Mouse (Mus musculus) hindbrain, embryonic 12.5 days (tissue): ENCODE measurements around the gene Prpf38b. TPM values are rescaled to one million over a fixed set of nuclear protein-coding genes. Genes with fewer than 3 reads are reported as not detected.

ENCODE experiments used
- ATAC-seq: fragments of 200-750 bp; cut with Nextera tagmentation; 2 replicates; pipeline ENCODE4 v1.8.0; 2017; ENCODE audit warnings: moderate TSS enrichment; ENCODE audit not compliant: low FRiP score
- H3K27ac ChIP-seq: fragments of 300-500 bp; sonication (generic); 2 replicates; pipeline ENCODE4 v1.5.1; 2016; ENCODE audit warnings: mild to moderate bottlenecking
- H3K27me3 ChIP-seq: fragments of 300-500 bp; sonication (generic); 2 replicates; pipeline ENCODE4 v1.6.1; 2016; ENCODE audit warnings: mild to moderate bottlenecking
- H3K36me3 ChIP-seq: fragments of 300-500 bp; sonication (generic); 2 replicates; pipeline ENCODE4 v1.6.1; 2016; ENCODE audit warnings: mild to moderate bottlenecking
- H3K4me1 ChIP-seq: fragments of 300-500 bp; sonication (generic); 2 replicates; pipeline ENCODE4 v1.6.1; 2016
- H3K4me2 ChIP-seq: fragments of 300-500 bp; sonication (generic); replicated peaks from 2 replicates; pipeline ENCODE4 v1.6.1; 2016; ENCODE audit warnings: mild to moderate bottlenecking
- H3K4me3 ChIP-seq: fragments of 300-500 bp; sonication (generic); 2 replicates; pipeline ENCODE4 v1.5.1; 2016; ENCODE audit warnings: mild to moderate bottlenecking
- H3K9ac ChIP-seq: fragments of 300-500 bp; sonication (generic); 2 replicates; pipeline ENCODE4 v1.6.1; 2016; ENCODE audit warnings: mild to moderate bottlenecking, moderate library complexity
- H3K9me3 ChIP-seq: fragments of 300-500 bp; sonication (generic); replicated peaks from 2 replicates; pipeline ENCODE4 v1.6.1; 2016; ENCODE audit warnings: mild to moderate bottlenecking
- WGBS: fragments of 180-500 bp; shearing (Covaris S2); methylation state at CpG from one replicate; pipeline ENCODE4 v1.1.7; 2016; 5-methylcytosine and 5-hydroxymethylcytosine counted together
- polyA plus RNA-seq: library from polyadenylated mRNA; unstranded; fragments of >200 nt; fragmentation: Nextera tagmentation; extraction: Ambion mirVana; gene quantifications from 2 replicates; pipeline ENCODE4 v1.2.1, GENCODE M21; 2016

Gene Prpf38b
- polyA plus RNA-seq, 1 experiment from 2014 or later = 87.6 TPM

GRCm38 (mm10) chr3:108920442-108921070 lies 9.0 kb upstream of the Prpf38b start:
- H3K9ac ChIP-seq = no peak overlapping the region
- no peaks in the 10 kb centered on the region for H3K36me3 ChIP-seq
- WGBS = 91% methylated on average over 3 of the region's 3 CpGs
- H3K9me3 ChIP-seq = no peaks in the 10 kb centered on the region
- H3K27ac ChIP-seq = no peak overlapping the region
- H3K27me3 ChIP-seq = no peaks in the 10 kb centered on the region
- H3K4me3 ChIP-seq = no peak overlapping the region
- H3K4me1 ChIP-seq = no peaks in the 10 kb centered on the region
- H3K4me2 ChIP-seq = no peak overlapping the region
- no peak for ATAC-seq

- Histone ChIP-seq H3K9ac (no peak overlapping the region), H3K4me3 (no peak overlapping the region), H3K36me3 (no peaks in the 10 kb centered on the region), H3K27me3 (no peaks in the 10 kb centered on the region), H3K4me2 (no peak overlapping the region), H3K4me1 (no peaks in the 10 kb centered on the region), H3K27ac (no peak overlapping the region), H3K9me3 (no peaks in the 10 kb centered on the region)
- ATAC-seq = no peak
- WGBS = 100% methylated on average over 1 of the region's 1 CpGs
These were observed 7.3 kb upstream of the Prpf38b start for GRCm38 (mm10) chr3:108918852-108919251.

GRCm38 (mm10) chr3:108917986-108918385 lies 6.5 kb upstream of the Prpf38b start:
- Histone ChIP-seq H3K27me3 (no peaks in the 10 kb centered on the region), H3K36me3 (no peaks in the 10 kb centered on the region), H3K9ac (no peak overlapping the region), H3K4me1 (no peaks in the 10 kb centered on the region), H3K9me3 (no peaks in the 10 kb centered on the region), H3K4me3 (no peak overlapping the region), H3K4me2 (no peak overlapping the region), H3K27ac (no peak overlapping the region)
- WGBS = 63% methylated on average over 3 of the region's 3 CpGs
- no peak for ATAC-seq

- Histone ChIP-seq H3K9ac (no peak overlapping the region), H3K4me3 (no peak overlapping the region), H3K27me3 (no peaks in the 10 kb centered on the region), H3K9me3 (no peaks in the 10 kb centered on the region), H3K36me3 (no peaks in the 10 kb centered on the region), H3K27ac (no peak overlapping the region), H3K4me1 (0 out of 2 replicates have a peak, but pooled peaks cover 6% of the 10 kb centered on the region), H3K4me2 (no peak overlapping the region)
- ATAC-seq = no peak
- WGBS = 37% methylated on average over 4 of the region's 4 CpGs
These were observed 5.3 kb upstream of the Prpf38b start for GRCm38 (mm10) chr3:108916857-108917256.

- H3K4me1 ChIP-seq = 0 out of 2 replicates have a peak, but pooled peaks cover 6% of the 10 kb centered on the region
- H3K4me3 ChIP-seq = no peak overlapping the region
- WGBS = 90% methylated on average over 1 of the region's 1 CpGs
- ATAC-seq = no peak
- H3K27me3 ChIP-seq = no peaks in the 10 kb centered on the region
- H3K27ac ChIP-seq = no peak overlapping the region
- no peaks in the 10 kb centered on the region for H3K9me3 ChIP-seq
- no peak overlapping the region for H3K4me2 ChIP-seq
- no peak overlapping the region for H3K9ac ChIP-seq
- H3K36me3 ChIP-seq = no peaks in the 10 kb centered on the region
These were observed 4.5 kb upstream of the Prpf38b start for GRCm38 (mm10) chr3:108915999-108916398.

GRCm38 (mm10) chr3:108911081-108911547 lies 413 bp downstream of the Prpf38b start:
- under 1% methylated on average over 40 of the region's 44 CpGs for WGBS

GRCm38 (mm10) chr3:108910303-108911080 lies 1.0 kb downstream of the Prpf38b start:
- Histone ChIP-seq H3K4me3 (peak overlapping the region; percentile 88), H3K9ac (peak overlapping the region; percentile 90), H3K36me3 (peaks cover 17% of the 10 kb centered on the region), H3K27ac (peak overlapping the region; percentile 96), H3K4me1 (peaks cover 22% of the 10 kb centered on the region), H3K27me3 (no peaks in the 10 kb centered on the region), H3K4me2 (peak overlapping the region; percentile 94), H3K9me3 (no peaks in the 10 kb centered on the region)
- whole genome bisulfite sequencing = under 1% methylated on average over 32 of the region's 32 CpGs
- ATAC-seq = no peak

More at GRCm38 (mm10) chr3:108911081-108911547, 413 bp downstream of the Prpf38b start:
- Histone ChIP-seq H3K9me3 (no peaks in the 10 kb centered on the region), H3K36me3 (peaks cover 13% of the 10 kb centered on the region), H3K4me2 (peak overlapping the region; percentile 94), H3K4me3 (peak overlapping the region; percentile 88), H3K27me3 (no peaks in the 10 kb centered on the region), H3K27ac (peak overlapping the region; percentile 96), H3K9ac (peak overlapping the region; percentile 90), H3K4me1 (peaks cover 22% of the 10 kb centered on the region)
- ATAC-seq = peak; percentile 91

GRCm38 (mm10) chr3:108902934-108903333 lies 8.6 kb downstream of the Prpf38b start:
- Histone ChIP-seq H3K36me3 (peaks cover 46% of the 10 kb centered on the region), H3K4me3 (no peak overlapping the region), H3K27ac (no peak overlapping the region), H3K27me3 (no peaks in the 10 kb centered on the region), H3K9ac (no peak overlapping the region), H3K4me1 (no peaks in the 10 kb centered on the region), H3K9me3 (no peaks in the 10 kb centered on the region; the same call in 1 of the 2 replicates), H3K4me2 (no peak overlapping the region)
- no peak for ATAC-seq
- 95% methylated on average over 6 of the region's 6 CpGs for WGBS

- H3K27ac ChIP-seq = no peak overlapping the region
- no peak overlapping the region for H3K9ac ChIP-seq
- ATAC-seq = no peak
- H3K4me1 ChIP-seq = no peaks in the 10 kb centered on the region
- no peak overlapping the region for H3K4me3 ChIP-seq
- no peak overlapping the region for H3K4me2 ChIP-seq
- no peaks in the 10 kb centered on the region for H3K27me3 ChIP-seq
- no peaks in the 10 kb centered on the region; the same call in 1 of the 2 replicates for H3K9me3 ChIP-seq
- peaks cover 38% of the 10 kb centered on the region for H3K36me3 ChIP-seq
- WGBS = 56% methylated on average over 2 of the region's 2 CpGs
These were observed 9.5 kb downstream of the Prpf38b start for GRCm38 (mm10) chr3:108902038-108902437.

- H3K27ac ChIP-seq = no peak overlapping the region
- ATAC-seq = no peak
- peaks cover 34% of the 10 kb centered on the region for H3K36me3 ChIP-seq
- WGBS = 82% methylated on average over 5 of the region's 5 CpGs
- no peak overlapping the region for H3K9ac ChIP-seq
- H3K9me3 ChIP-seq = no peaks in the 10 kb centered on the region; the same call in 1 of the 2 replicates
- H3K4me3 ChIP-seq = no peak overlapping the region
- H3K4me2 ChIP-seq = no peak overlapping the region
- no peaks in the 10 kb centered on the region for H3K27me3 ChIP-seq
- H3K4me1 ChIP-seq = no peaks in the 10 kb centered on the region
These were observed 10.8 kb downstream of the Prpf38b start for GRCm38 (mm10) chr3:108900681-108901080.

- 89% methylated on average over 3 of the region's 3 CpGs for WGBS
- Histone ChIP-seq H3K27me3 (no peaks in the 10 kb centered on the region), H3K4me3 (no peak overlapping the region), H3K36me3 (peaks cover 30% of the 10 kb centered on the region), H3K9ac (no peak overlapping the region), H3K4me1 (no peaks in the 10 kb centered on the region), H3K27ac (no peak overlapping the region), H3K4me2 (no peak overlapping the region), H3K9me3 (no peaks in the 10 kb centered on the region; the same call in 1 of the 2 replicates)
- ATAC-seq = no peak
These were observed 11.4 kb downstream of the Prpf38b start for GRCm38 (mm10) chr3:108900147-108900546.

- H3K4me1 ChIP-seq = no peaks in the 10 kb centered on the region
- no peak overlapping the region for H3K4me3 ChIP-seq
- H3K9ac ChIP-seq = no peak overlapping the region
- no peaks in the 10 kb centered on the region; the same call in 1 of the 2 replicates for H3K9me3 ChIP-seq
- WGBS = 92% methylated on average over 4 of the region's 4 CpGs
- no peaks in the 10 kb centered on the region for H3K27me3 ChIP-seq
- H3K4me2 ChIP-seq = no peak overlapping the region
- no peak overlapping the region for H3K27ac ChIP-seq
- peaks cover 16% of the 10 kb centered on the region for H3K36me3 ChIP-seq
- no peak for ATAC-seq
These were observed 12.9 kb downstream of the Prpf38b start for GRCm38 (mm10) chr3:108898640-108899039.
